Mouse (Mus musculus) yolk sac, embryonic 10.5 days (tissue): ENCODE data around the gene Ccdc127.

Source experiments
- DNase-seq: peaks from one replicate; pipeline ENCODE4 v3.0.0-alpha.2; 2017; ENCODE audit warnings: low spot score

Gene Ccdc127

GRCm38 (mm10) chr13:74390371-74390990, 40.4 kb downstream of the Ccdc127 start, which contains the start of gene Zfp72:
Gene Zfp72 (minus strand): TSS chr13:74390836.
- DNase-seq: peak; percentile 68

GRCm38 (mm10) chr13:74391156-74391555, 41.0 kb downstream of the Ccdc127 start:
- no peak for DNase-seq

GRCm38 (mm10) chr13:74399298-74399839, 49.3 kb downstream of the Ccdc127 start, which contains the start of gene Ftl1-ps1:
Gene Ftl1-ps1 (plus strand): TSS chr13:74399694.
- peak; percentile 27 for DNase-seq
